Mouse (Mus musculus): ENCODE results near the gene Acaca. TPM values are rescaled to one million over a fixed set of nuclear protein-coding genes. Genes with fewer than 3 reads are reported as not detected.

Acaca gene
- 31.4 and 34.1 TPM in 2 replicates for polyA plus RNA-seq (2015; fragmentation: Nextera tagmentation; extraction: Ambion mirVana)

DNA sequence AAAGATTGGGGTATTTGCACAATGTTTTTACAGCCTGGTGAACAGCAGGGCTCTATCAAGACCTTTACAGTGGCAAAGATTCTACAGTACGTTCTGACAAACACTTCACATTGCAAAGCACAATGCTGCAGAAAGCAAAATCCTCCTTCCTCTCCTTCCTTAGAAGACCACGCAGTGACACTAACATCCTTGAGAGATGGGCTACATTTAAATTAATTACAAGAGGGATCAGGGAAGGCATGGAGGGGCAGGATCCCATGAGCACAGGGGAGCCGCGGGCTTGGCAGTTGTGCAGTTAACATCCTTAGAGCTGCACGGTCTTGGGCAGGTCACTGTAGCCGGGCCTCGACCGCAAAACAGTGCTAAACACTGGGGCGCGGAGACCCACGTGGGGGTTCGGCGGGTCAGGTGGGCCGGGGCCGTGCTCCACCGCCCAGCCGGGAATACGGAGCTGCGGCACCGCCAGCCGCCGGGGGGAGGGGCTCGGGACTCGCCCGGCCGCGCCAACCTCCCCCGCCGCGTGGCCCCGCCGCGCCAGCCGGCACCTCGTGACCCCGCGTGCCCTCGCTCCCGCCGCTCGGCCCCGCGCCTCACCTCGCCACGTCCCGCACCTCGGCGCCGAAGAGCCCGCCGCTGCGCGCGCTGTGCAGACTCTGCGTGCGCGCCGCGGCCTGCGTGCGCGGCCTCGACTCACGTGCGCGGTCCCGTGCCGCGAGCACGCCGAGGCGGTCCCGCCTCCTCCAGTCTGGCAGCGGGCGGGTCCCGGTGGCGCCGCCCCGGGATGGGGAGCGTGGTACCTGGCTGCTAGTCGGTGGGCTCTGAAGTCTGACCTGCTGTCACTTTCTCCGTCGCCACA lies at the start of gene Acaca, which contains the start of gene Tada2a:
TSS of gene Acaca (plus strand) at position 730 of the 856 bp plus-strand sequence.
TSS of gene Tada2a (minus strand) at position 658 of the 856 bp plus-strand sequence.
- Histone ChIP-seq H3K4me1 (ENCODE audit: control insufficient read depth, insufficient read depth, low read length) (peaks cover 17% of the 10 kb centered on the region), H3K36me3 (ENCODE audit: control insufficient read depth, insufficient read depth, low read length) (peaks cover 12% of the 10 kb centered on the region; the same call in 1 of the 2 replicates), H3K4me3 (ENCODE audit: low read depth, low read length) (peak within 1 kb of the TSS; percentile 80), H3K4me2 (ENCODE audit: low read length) (peak within 1 kb of the TSS; percentile 80), H3K9ac (ENCODE audit: low read depth, low read length) (peak within 1 kb of the TSS; percentile 85), H3K9me3 (replicated peaks; ENCODE audit: control insufficient read depth, low read length, poor library complexity, severe bottlenecking) (no peaks in the 10 kb centered on the region), H3K27me3 (ENCODE audit: control insufficient read depth, insufficient read depth, low read depth, low read length) (no peaks in the 10 kb centered on the region), H3K27ac (ENCODE audit: low read length) (peak within 1 kb of the TSS; percentile 87)
- ATAC-seq = peak; percentile 92
- WGBS = under 1% methylated on average over 48 of the region's 83 CpGs

DNA sequence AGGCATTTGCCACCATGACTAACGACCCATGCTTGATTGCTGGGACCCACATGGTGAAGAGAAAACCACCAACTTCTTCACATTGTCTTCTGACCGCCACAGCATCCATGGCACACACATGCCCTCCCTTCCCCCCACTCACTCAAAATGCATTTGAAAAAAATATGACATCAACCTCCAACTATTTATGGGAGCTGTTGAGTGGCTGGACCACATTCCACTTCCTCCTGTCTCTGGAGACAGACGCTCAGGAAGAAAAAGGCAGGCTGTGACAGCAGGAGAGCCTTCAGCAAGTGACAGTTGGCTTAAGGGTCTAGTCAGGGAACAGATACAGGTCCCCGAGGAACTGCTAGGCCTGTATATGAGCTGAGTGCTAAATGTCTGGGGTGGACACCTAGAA lies 49.6 kb upstream of the Acaca start:
- Histone ChIP-seq H3K9ac (ENCODE audit: low read depth, low read length) (no peak overlapping the region), H3K27ac (ENCODE audit: low read length) (no peak overlapping the region), H3K4me1 (ENCODE audit: control insufficient read depth, insufficient read depth, low read length) (no peaks in the 10 kb centered on the region), H3K9me3 (replicated peaks; ENCODE audit: control insufficient read depth, low read length, poor library complexity, severe bottlenecking) (no peaks in the 10 kb centered on the region), H3K27me3 (ENCODE audit: control insufficient read depth, insufficient read depth, low read depth, low read length) (no peaks in the 10 kb centered on the region), H3K36me3 (ENCODE audit: control insufficient read depth, insufficient read depth, low read length) (peaks cover 8% of the 10 kb centered on the region; the same call in 1 of the 2 replicates), H3K4me2 (ENCODE audit: low read length) (no peak overlapping the region), H3K4me3 (ENCODE audit: low read depth, low read length) (no peak overlapping the region)
- ATAC-seq = no peak
- 85% methylated on average over 4 of the region's 4 CpGs for WGBS

DNA sequence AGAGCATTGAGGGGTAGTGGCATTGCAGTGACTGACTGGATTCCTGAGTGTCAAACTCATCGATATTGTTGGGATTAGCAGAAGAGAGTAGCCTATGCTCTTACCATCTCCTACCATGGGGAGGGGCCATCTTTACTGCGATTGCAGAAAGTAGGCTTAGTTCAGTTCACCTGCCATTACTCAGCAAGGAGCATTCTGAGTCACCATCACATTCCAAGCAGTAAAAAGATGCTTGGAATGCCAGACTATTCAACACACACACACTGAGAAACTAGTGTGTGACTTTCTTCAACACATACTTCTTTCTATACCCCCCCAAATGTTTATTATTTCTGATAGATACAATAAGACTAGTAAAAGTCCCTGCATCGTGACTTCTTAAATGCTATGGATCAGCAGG lies 49.1 kb upstream of the Acaca start:
- WGBS = 90% methylated on average over 3 of the region's 3 CpGs
- no peak for ATAC-seq
- no peak overlapping the region for H3K4me3 ChIP-seq (ENCODE audit: low read depth, low read length)
- no peaks in the 10 kb centered on the region for H3K9me3 ChIP-seq (replicated peaks; ENCODE audit: control insufficient read depth, low read length, poor library complexity, severe bottlenecking)
- H3K4me2 ChIP-seq (ENCODE audit: low read length) = no peak overlapping the region
- H3K4me1 ChIP-seq (ENCODE audit: control insufficient read depth, insufficient read depth, low read length) = no peaks in the 10 kb centered on the region
- no peaks in the 10 kb centered on the region for H3K27me3 ChIP-seq (ENCODE audit: control insufficient read depth, insufficient read depth, low read depth, low read length)
- H3K27ac ChIP-seq (ENCODE audit: low read length) = no peak overlapping the region
- no peak overlapping the region for H3K9ac ChIP-seq (ENCODE audit: low read depth, low read length)
- H3K36me3 ChIP-seq (ENCODE audit: control insufficient read depth, insufficient read depth, low read length) = peaks cover 8% of the 10 kb centered on the region; the same call in 1 of the 2 replicates

DNA sequence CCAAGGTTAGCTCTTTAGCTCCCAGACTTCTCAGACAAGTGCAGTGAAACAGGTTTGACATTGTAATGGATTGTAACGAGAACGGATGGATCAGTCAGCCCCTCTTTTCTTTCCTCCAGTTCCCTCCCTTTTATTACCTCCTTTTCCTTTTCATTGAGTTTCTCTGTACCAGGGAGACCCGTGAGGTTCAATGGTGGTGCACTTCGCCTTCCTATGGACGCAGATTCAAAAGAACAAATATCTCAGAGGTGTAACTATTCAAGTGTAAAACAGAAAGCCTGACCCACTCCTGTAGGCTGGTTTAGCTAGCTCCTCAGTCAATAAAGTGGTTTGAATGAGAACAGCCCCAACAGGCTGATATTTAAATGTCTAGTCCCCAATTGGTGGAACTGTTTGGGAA lies 47.6 kb upstream of the Acaca start:
- no peak for ATAC-seq
- Histone ChIP-seq H3K27me3 (ENCODE audit: control insufficient read depth, insufficient read depth, low read depth, low read length) (no peaks in the 10 kb centered on the region), H3K4me2 (ENCODE audit: low read length) (no peak overlapping the region), H3K27ac (ENCODE audit: low read length) (no peak overlapping the region), H3K4me3 (ENCODE audit: low read depth, low read length) (no peak overlapping the region), H3K4me1 (ENCODE audit: control insufficient read depth, insufficient read depth, low read length) (no peaks in the 10 kb centered on the region), H3K9me3 (replicated peaks; ENCODE audit: control insufficient read depth, low read length, poor library complexity, severe bottlenecking) (no peaks in the 10 kb centered on the region), H3K36me3 (ENCODE audit: control insufficient read depth, insufficient read depth, low read length) (peaks cover 13% of the 10 kb centered on the region; the same call in 1 of the 2 replicates), H3K9ac (ENCODE audit: low read depth, low read length) (no peak overlapping the region)
- 89% methylated on average over 5 of the region's 5 CpGs for WGBS

DNA sequence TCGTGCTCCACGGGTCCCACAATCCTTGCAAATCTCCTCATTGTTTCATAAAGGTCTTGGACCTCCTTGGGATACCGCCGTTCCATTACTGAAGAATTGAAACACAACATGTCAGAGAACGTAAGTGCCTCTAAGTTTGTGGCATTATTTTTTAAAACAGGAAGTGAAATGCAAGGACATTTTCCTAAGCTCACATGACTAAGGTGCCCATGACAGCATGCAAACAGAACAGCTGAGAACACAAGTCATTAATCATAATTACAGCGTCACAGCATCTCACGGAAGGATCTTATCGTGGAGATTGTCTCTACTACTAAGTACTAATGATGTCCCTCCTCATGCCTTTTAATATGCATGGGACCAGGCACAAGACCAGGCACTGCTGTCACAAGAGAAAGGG lies 38.9 kb upstream of the Acaca start:
- Histone ChIP-seq H3K4me3 (ENCODE audit: low read depth, low read length) (no peak overlapping the region), H3K9ac (ENCODE audit: low read depth, low read length) (no peak overlapping the region), H3K27me3 (ENCODE audit: control insufficient read depth, insufficient read depth, low read depth, low read length) (no peaks in the 10 kb centered on the region), H3K9me3 (replicated peaks; ENCODE audit: control insufficient read depth, low read length, poor library complexity, severe bottlenecking) (no peaks in the 10 kb centered on the region), H3K27ac (ENCODE audit: low read length) (no peak overlapping the region), H3K4me1 (ENCODE audit: control insufficient read depth, insufficient read depth, low read length) (no peaks in the 10 kb centered on the region), H3K4me2 (ENCODE audit: low read length) (no peak overlapping the region), H3K36me3 (ENCODE audit: control insufficient read depth, insufficient read depth, low read length) (peaks cover 22% of the 10 kb centered on the region)
- no peak for ATAC-seq
- 89% methylated on average over 8 of the region's 8 CpGs for WGBS

DNA sequence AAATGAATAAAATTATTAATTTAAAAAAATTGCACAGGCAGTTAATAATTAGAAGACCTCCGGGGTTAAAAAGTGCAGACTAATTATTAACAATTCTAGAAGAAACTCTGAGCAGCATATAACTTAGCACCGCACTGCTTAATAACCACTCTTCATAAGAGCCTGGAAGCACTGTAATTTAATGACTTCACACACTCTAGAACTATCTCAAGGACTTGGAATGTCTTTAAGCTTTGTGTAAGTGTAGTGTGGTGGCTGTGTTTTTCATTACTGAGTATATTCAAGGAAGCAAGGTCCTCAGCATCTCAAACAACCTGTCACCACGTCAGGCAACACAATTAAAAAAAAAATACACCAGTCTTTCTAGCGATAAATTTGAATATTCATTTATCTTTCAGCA lies 34.4 kb upstream of the Acaca start:
- Histone ChIP-seq H3K4me1 (ENCODE audit: control insufficient read depth, insufficient read depth, low read length) (no peaks in the 10 kb centered on the region), H3K4me3 (ENCODE audit: low read depth, low read length) (no peak overlapping the region), H3K27ac (ENCODE audit: low read length) (no peak overlapping the region), H3K9ac (ENCODE audit: low read depth, low read length) (no peak overlapping the region), H3K9me3 (replicated peaks; ENCODE audit: control insufficient read depth, low read length, poor library complexity, severe bottlenecking) (no peaks in the 10 kb centered on the region), H3K4me2 (ENCODE audit: low read length) (no peak overlapping the region), H3K36me3 (ENCODE audit: control insufficient read depth, insufficient read depth, low read length) (peaks cover 14% of the 10 kb centered on the region), H3K27me3 (ENCODE audit: control insufficient read depth, insufficient read depth, low read depth, low read length) (no peaks in the 10 kb centered on the region)
- ATAC-seq = no peak
- 79% methylated on average over 4 of the region's 4 CpGs for WGBS

DNA sequence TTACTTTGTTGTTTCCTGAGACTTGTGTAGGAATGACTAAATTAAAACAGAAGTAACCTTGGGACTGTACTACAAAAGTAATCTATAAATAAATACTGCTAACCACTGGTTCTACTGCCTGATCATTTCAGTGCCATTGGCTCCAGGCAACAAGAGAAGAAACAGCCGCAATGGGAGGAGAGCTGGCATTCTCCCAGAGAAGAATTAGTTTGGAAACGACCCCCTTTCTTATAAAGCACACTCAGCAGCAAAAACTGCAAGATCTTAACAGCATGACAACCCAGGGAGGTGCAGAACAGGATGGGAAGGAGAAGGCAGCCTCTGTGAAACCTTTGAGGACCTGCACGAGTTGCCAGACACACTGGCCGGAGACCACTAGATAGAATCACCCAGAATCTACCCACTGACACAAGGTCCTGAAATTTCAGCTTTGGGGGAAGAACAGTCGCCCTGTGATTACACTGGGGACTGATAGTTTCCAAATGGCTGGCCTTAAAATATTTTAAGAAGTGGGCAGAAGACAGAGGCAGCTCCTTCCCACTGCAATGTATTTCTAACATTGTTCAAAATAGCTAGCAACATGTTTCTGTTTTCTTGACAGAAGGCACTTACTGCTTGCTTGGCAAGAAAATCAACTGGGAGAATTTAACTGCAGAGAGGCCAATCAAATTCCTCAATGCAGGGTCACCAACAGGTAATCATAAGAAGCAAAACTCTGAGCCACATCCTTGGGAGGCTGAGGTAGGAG lies 32.0 kb upstream of the Acaca start:
- Histone ChIP-seq H3K4me3 (ENCODE audit: low read depth, low read length) (no peak overlapping the region), H3K36me3 (ENCODE audit: control insufficient read depth, insufficient read depth, low read length) (peaks cover 20% of the 10 kb centered on the region)
- WGBS = 75% methylated on average over 5 of the region's 5 CpGs

DNA sequence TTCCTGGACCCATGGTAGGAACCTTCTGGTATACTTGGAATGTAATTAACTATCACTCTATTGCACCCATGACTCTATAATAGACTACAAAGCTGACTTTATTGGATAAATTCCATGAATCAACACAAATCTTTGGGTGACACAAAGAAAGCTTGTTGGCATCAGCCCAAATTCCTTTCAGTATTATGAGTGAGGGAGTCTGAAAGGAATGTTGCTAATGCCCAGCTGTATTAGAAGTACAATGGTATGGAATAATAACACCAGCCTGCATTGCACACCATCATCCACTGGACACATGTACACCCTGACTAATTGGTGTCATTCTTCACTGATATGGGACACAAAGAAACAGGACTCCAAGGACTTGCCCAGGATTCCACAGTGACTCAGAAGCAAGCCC lies 28.3 kb upstream of the Acaca start:
- H3K36me3 ChIP-seq (ENCODE audit: control insufficient read depth, insufficient read depth, low read length) = peaks cover 37% of the 10 kb centered on the region
- H3K9me3 ChIP-seq (replicated peaks; ENCODE audit: control insufficient read depth, low read length, poor library complexity, severe bottlenecking) = no peaks in the 10 kb centered on the region
- no peak overlapping the region for H3K4me2 ChIP-seq (ENCODE audit: low read length)
- H3K27ac ChIP-seq (ENCODE audit: low read length) = no peak overlapping the region
- no peak overlapping the region for H3K9ac ChIP-seq (ENCODE audit: low read depth, low read length)
- ATAC-seq = no peak
- no peaks in the 10 kb centered on the region for H3K4me1 ChIP-seq (ENCODE audit: control insufficient read depth, insufficient read depth, low read length)
- no peaks in the 10 kb centered on the region for H3K27me3 ChIP-seq (ENCODE audit: control insufficient read depth, insufficient read depth, low read depth, low read length)
- H3K4me3 ChIP-seq (ENCODE audit: low read depth, low read length) = no peak overlapping the region

More for the DNA sequence above, 32.0 kb upstream of the Acaca start:
- Histone ChIP-seq H3K27ac (ENCODE audit: low read length) (no peak overlapping the region), H3K4me1 (ENCODE audit: control insufficient read depth, insufficient read depth, low read length) (no peaks in the 10 kb centered on the region), H3K9ac (ENCODE audit: low read depth, low read length) (no peak overlapping the region), H3K4me2 (ENCODE audit: low read length) (no peak overlapping the region), H3K27me3 (ENCODE audit: control insufficient read depth, insufficient read depth, low read depth, low read length) (no peaks in the 10 kb centered on the region), H3K9me3 (replicated peaks; ENCODE audit: control insufficient read depth, low read length, poor library complexity, severe bottlenecking) (no peaks in the 10 kb centered on the region)
- no peak for ATAC-seq

DNA sequence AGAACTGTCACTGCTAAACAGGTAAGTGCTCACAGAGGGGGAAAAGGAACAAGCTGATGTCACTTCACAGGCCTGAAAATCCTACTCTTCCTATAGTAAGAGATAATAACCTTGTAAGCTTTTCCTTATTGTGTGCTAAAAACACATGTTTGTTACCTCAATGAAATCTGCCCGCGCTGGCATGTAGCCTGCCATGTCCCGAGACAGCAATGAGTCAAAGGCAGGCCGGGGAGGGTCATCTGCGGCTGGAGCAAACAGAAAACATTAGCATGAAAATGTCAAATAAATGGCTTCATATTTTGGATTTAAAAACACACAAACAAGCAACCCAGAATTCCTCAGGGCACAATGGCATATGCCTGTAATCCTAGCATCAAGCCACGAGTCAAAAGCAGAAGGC lies 25.4 kb upstream of the Acaca start:
- Histone ChIP-seq H3K4me1 (ENCODE audit: control insufficient read depth, insufficient read depth, low read length) (no peaks in the 10 kb centered on the region), H3K36me3 (ENCODE audit: control insufficient read depth, insufficient read depth, low read length) (peaks cover 33% of the 10 kb centered on the region), H3K9me3 (replicated peaks; ENCODE audit: control insufficient read depth, low read length, poor library complexity, severe bottlenecking) (no peaks in the 10 kb centered on the region), H3K4me2 (ENCODE audit: low read length) (no peak overlapping the region), H3K4me3 (ENCODE audit: low read depth, low read length) (no peak overlapping the region), H3K27ac (ENCODE audit: low read length) (no peak overlapping the region), H3K9ac (ENCODE audit: low read depth, low read length) (no peak overlapping the region), H3K27me3 (ENCODE audit: control insufficient read depth, insufficient read depth, low read depth, low read length) (no peaks in the 10 kb centered on the region)
- ATAC-seq = no peak
- 95% methylated on average over 6 of the region's 6 CpGs for WGBS

Data from midbrain, embryonic 16.5 days (tissue).